Mouse (Mus musculus): ENCODE measurements around the gene Gltp. TPM values are rescaled to one million over a fixed set of nuclear protein-coding genes. Genes with fewer than 3 reads are reported as not detected.
A peak's percentile ranks its signal among the peaks of the same experiment; 100 is the strongest.

The Gltp gene
- polyA plus RNA-seq, 1 experiment from 2014 or later: 39.1 TPM

DNA sequence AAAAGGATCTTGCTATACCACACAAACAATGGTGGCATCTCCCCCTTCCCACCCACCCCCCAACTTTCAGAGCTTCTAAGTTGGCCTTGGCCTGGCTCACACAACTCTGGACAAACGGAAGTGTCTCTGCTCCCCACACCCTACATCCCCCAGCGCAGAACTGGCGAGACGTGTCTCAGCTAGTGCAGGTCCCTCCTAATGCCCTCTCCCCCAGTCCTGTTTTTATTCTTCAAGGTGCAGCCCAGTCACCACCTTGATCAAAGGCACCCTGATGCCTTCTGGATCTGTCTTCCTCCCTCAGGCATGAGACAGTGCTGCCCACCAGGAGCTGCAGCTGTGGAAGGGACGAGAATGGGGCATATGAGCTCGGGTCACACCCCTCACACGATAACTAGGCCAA is 34.5 kb downstream of the Gltp start:
- Histone ChIP-seq H3K4me3 (ENCODE audit: control insufficient read depth in 1 of 2, insufficient read depth in 1 of 2, low read depth in 1 of 2, low read length in 2 of 2) (no peak overlapping the region), H3K4me1 (ENCODE audit: control insufficient read depth in 2 of 2, insufficient read depth in 2 of 2, low read length in 2 of 2) (peaks cover 6 to 7% of the 10 kb centered on the region in 2 experiments; a peak in 3 of 4 replicates), H3K27ac (replicated peaks in 1 of 2; ENCODE audit: control insufficient read depth in 1 of 2, insufficient read depth in 1 of 2, low read depth in 2 of 2, low read length in 2 of 2) (no peak overlapping the region), H3K9me3 (ENCODE audit: control insufficient read depth, low read length) (no peaks in the 10 kb centered on the region), H3K9ac (ENCODE audit: low read length) (no peak overlapping the region), H3K27me3 (ENCODE audit: control insufficient read depth, insufficient read depth, low read length) (peaks cover 63% of the 10 kb centered on the region), H3K4me2 (ENCODE audit: low read length) (no peak overlapping the region), H3K36me3 (ENCODE audit: control insufficient read depth, insufficient read depth, low read length) (no peaks in the 10 kb centered on the region)
- ATAC-seq (ENCODE audit: insufficient number of reproducible peaks, insufficient read depth, low FRiP score, low read depth): no peak
- WGBS: 75% methylated on average over 7 of the region's 7 CpGs

DNA sequence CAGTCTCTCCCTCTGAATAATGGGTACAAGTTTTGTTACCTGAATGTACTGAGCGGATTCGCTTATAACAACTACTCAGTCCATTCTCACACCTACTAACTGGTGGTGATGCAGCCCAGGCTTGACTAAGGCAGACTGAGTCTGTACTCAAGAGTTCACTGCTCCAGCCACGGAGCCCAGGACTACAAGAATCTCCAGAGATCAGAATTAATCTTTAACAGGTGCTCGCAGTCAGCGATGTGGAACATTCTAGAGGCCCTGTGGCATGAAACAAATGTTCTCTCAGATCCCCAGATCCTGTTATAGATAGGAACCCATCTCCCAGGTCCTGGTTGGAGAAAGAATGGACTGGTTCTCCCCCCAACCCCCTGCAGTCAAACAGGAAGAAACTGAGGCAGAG is 35.1 kb downstream of the Gltp start:
- Histone ChIP-seq H3K4me1 (ENCODE audit: control insufficient read depth in 2 of 2, insufficient read depth in 2 of 2, low read length in 2 of 2) (peaks cover 7 to 9% of the 10 kb centered on the region in 2 experiments; a peak in 3 of 4 replicates), H3K9me3 (ENCODE audit: control insufficient read depth, low read length) (no peaks in the 10 kb centered on the region), H3K27ac (replicated peaks in 1 of 2; ENCODE audit: control insufficient read depth in 1 of 2, insufficient read depth in 1 of 2, low read depth in 2 of 2, low read length in 2 of 2) (no peak overlapping the region), H3K9ac (ENCODE audit: low read length) (no peak overlapping the region), H3K27me3 (ENCODE audit: control insufficient read depth, insufficient read depth, low read length) (peaks cover 68% of the 10 kb centered on the region), H3K36me3 (ENCODE audit: control insufficient read depth, insufficient read depth, low read length) (no peaks in the 10 kb centered on the region), H3K4me2 (ENCODE audit: low read length) (no peak overlapping the region), H3K4me3 (ENCODE audit: control insufficient read depth in 1 of 2, insufficient read depth in 1 of 2, low read depth in 1 of 2, low read length in 2 of 2) (no peak overlapping the region)
- ATAC-seq (ENCODE audit: insufficient number of reproducible peaks, insufficient read depth, low FRiP score, low read depth): no peak
- WGBS: 88% methylated on average over 5 of the region's 5 CpGs

GRCm38 (mm10) chr5:114653656-114654437 is 36.9 kb downstream of the Gltp start:
- Histone ChIP-seq H3K36me3 (ENCODE audit: control insufficient read depth, insufficient read depth, low read length) (no peaks in the 10 kb centered on the region), H3K9me3 (ENCODE audit: control insufficient read depth, low read length) (no peaks in the 10 kb centered on the region), H3K27me3 (ENCODE audit: control insufficient read depth, insufficient read depth, low read length) (peaks cover 72% of the 10 kb centered on the region), H3K4me1 (ENCODE audit: control insufficient read depth in 2 of 2, insufficient read depth in 2 of 2, low read length in 2 of 2) (peaks cover 7 to 9% of the 10 kb centered on the region in 2 experiments; a peak in 3 of 4 replicates), H3K4me2 (ENCODE audit: low read length) (no peak overlapping the region), H3K9ac (ENCODE audit: low read length) (no peak overlapping the region), H3K27ac (replicated peaks in 1 of 2; ENCODE audit: control insufficient read depth in 1 of 2, insufficient read depth in 1 of 2, low read depth in 2 of 2, low read length in 2 of 2) (no peak overlapping the region), H3K4me3 (ENCODE audit: control insufficient read depth in 1 of 2, insufficient read depth in 1 of 2, low read depth in 1 of 2, low read length in 2 of 2) (no peak overlapping the region)
- WGBS: 69% methylated on average over 11 of the region's 15 CpGs
- ATAC-seq (ENCODE audit: insufficient number of reproducible peaks, insufficient read depth, low FRiP score, low read depth): no peak

DNA sequence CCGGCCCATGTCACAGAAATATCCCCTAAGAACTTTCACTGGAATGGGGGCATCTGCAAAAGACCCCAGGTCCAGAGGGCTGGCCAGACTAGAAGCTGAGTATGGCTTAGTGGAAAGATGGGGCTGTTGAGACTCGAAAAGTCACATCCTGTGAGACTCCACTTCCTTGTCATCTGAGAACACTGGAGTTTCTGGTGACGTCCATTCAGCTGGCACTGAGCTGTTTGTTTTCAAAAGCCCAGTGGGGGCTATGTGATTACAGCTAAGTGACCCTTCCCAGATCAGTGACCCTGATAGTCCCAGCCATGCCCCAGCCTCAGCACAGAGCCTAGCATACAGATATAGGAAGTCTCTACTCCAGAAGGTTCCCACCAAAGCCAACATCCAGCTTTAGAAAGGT is 39.3 kb downstream of the Gltp start:
- 28% methylated on average over 3 of the region's 3 CpGs for WGBS
- Histone ChIP-seq H3K27ac (replicated peaks in 1 of 2; ENCODE audit: control insufficient read depth in 1 of 2, insufficient read depth in 1 of 2, low read depth in 2 of 2, low read length in 2 of 2) (no peak overlapping the region), H3K4me2 (ENCODE audit: low read length) (no peak overlapping the region), H3K36me3 (ENCODE audit: control insufficient read depth, insufficient read depth, low read length) (no peaks in the 10 kb centered on the region), H3K27me3 (ENCODE audit: control insufficient read depth, insufficient read depth, low read length) (peaks cover 60% of the 10 kb centered on the region), H3K4me1 (ENCODE audit: control insufficient read depth in 2 of 2, insufficient read depth in 2 of 2, low read length in 2 of 2) (peaks cover 10% of the 10 kb centered on the region in 2 experiments; a peak in 3 of 4 replicates), H3K9ac (ENCODE audit: low read length) (no peak overlapping the region), H3K9me3 (ENCODE audit: control insufficient read depth, low read length) (no peaks in the 10 kb centered on the region), H3K4me3 (ENCODE audit: control insufficient read depth in 1 of 2, insufficient read depth in 1 of 2, low read depth in 1 of 2, low read length in 2 of 2) (no peak overlapping the region)
- ATAC-seq (ENCODE audit: insufficient number of reproducible peaks, insufficient read depth, low FRiP score, low read depth): no peak

- Histone ChIP-seq H3K4me2 (ENCODE audit: low read length) (no peak overlapping the region), H3K36me3 (ENCODE audit: control insufficient read depth, insufficient read depth, low read length) (no peaks in the 10 kb centered on the region), H3K27me3 (ENCODE audit: control insufficient read depth, insufficient read depth, low read length) (peaks cover 60% of the 10 kb centered on the region), H3K9me3 (ENCODE audit: control insufficient read depth, low read length) (no peaks in the 10 kb centered on the region), H3K9ac (ENCODE audit: low read length) (no peak overlapping the region), H3K27ac (replicated peaks in 1 of 2; ENCODE audit: control insufficient read depth in 1 of 2, insufficient read depth in 1 of 2, low read depth in 2 of 2, low read length in 2 of 2) (no peak overlapping the region), H3K4me1 (ENCODE audit: control insufficient read depth in 2 of 2, insufficient read depth in 2 of 2, low read length in 2 of 2) (peaks cover 10% of the 10 kb centered on the region in 2 experiments; a peak in 3 of 4 replicates), H3K4me3 (ENCODE audit: control insufficient read depth in 1 of 2, insufficient read depth in 1 of 2, low read depth in 1 of 2, low read length in 2 of 2) (no peak overlapping the region)
- 31% methylated on average over 14 of the region's 14 CpGs for WGBS
- no peak for ATAC-seq (ENCODE audit: insufficient number of reproducible peaks, insufficient read depth, low FRiP score, low read depth)
These were observed 39.8 kb downstream of the Gltp start for GRCm38 (mm10) chr5:114651002-114651401.

DNA sequence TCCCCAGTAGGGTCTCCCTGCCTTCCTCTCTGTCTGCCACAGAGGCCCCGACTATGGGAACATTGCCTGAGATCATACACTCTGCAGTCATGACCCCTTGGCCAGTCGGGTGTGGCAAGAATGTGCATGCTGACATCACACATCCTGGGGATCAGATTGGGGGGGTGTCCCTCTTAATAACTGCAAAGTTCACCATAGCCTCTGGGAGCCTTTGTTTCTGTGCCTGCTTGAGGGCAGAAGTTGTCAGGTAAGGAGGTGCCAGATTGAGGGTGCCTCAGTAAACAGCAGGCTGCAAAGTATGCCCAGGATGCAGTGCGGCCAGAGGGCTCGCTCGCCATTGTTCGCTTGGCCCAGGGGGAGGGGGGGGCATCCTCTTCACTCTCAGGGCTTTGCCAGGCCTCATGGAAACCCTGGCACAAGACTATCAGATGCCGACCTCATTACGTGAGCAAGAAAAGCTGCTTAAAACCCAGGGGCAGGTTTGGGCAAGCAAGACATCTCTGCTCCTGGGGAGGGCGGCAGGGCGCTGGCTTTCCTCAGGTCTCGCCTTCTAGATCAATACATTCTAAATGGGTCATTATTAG is 42.0 kb downstream of the Gltp start:
- Histone ChIP-seq H3K27ac (replicated peaks in 1 of 2; ENCODE audit: control insufficient read depth in 1 of 2, insufficient read depth in 1 of 2, low read depth in 2 of 2, low read length in 2 of 2) (no peak overlapping the region), H3K4me3 (ENCODE audit: control insufficient read depth in 1 of 2, insufficient read depth in 1 of 2, low read depth in 1 of 2, low read length in 2 of 2) (no peak overlapping the region), H3K36me3 (ENCODE audit: control insufficient read depth, insufficient read depth, low read length) (no peaks in the 10 kb centered on the region), H3K4me2 (ENCODE audit: low read length) (no peak overlapping the region), H3K27me3 (ENCODE audit: control insufficient read depth, insufficient read depth, low read length) (peaks cover 63% of the 10 kb centered on the region), H3K4me1 (ENCODE audit: control insufficient read depth in 2 of 2, insufficient read depth in 2 of 2, low read length in 2 of 2) (peaks cover 10% of the 10 kb centered on the region in 2 experiments; a peak in 3 of 4 replicates), H3K9ac (ENCODE audit: low read length) (no peak overlapping the region), H3K9me3 (ENCODE audit: control insufficient read depth, low read length) (no peaks in the 10 kb centered on the region)
- 78% methylated on average over 11 of the region's 11 CpGs for WGBS
- ATAC-seq (ENCODE audit: insufficient number of reproducible peaks, insufficient read depth, low FRiP score, low read depth): no peak

DNA sequence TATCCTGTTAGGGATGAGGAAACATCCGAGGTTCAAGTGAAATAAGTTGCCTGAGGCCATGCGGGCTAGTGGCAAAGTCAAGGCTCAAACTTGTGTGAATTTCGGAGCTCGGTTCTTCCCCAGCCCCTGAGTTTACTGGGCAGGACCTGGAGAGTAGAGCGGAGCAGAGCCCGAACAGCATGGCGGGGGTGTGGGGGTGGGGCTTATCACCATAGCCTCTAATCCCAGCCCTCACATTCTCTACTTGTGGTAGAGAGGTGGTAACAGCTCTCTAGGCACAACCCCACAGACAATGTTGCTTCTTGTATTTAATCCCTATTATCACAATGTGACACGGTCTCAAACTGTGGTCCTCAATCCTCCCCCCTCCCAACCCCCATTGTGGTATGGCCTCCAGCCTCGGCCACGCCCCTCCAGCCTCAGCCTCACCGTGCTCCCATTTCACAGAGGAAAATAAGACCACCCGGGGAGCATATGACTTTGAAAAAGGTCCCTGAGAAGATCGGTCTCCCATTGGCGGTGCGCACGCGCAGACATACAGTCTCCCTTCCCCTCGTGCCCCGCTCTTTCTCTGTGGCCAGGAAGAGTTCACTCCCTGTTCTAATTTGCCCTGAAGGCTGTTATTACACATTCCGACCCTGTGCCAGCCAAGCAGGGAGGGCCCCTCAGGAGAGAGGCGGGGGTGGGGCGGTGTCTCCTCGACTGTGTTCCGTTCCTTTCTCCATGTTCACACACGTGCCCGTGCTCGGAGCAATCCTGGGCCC is 43.4 kb downstream of the Gltp start:
- 4% methylated on average over 27 of the region's 27 CpGs for WGBS
- Histone ChIP-seq H3K9me3 (ENCODE audit: control insufficient read depth, low read length) (no peaks in the 10 kb centered on the region), H3K9ac (ENCODE audit: low read length) (peak overlapping the region; percentile 47), H3K27ac (replicated peaks in 1 of 2; ENCODE audit: control insufficient read depth in 1 of 2, insufficient read depth in 1 of 2, low read depth in 2 of 2, low read length in 2 of 2) (no peak overlapping the region), H3K4me2 (ENCODE audit: low read length) (peak overlapping the region; percentile 67), H3K4me1 (ENCODE audit: control insufficient read depth in 2 of 2, insufficient read depth in 2 of 2, low read length in 2 of 2) (peaks cover 10% of the 10 kb centered on the region in 2 experiments; a peak in 3 of 4 replicates), H3K4me3 (ENCODE audit: control insufficient read depth in 1 of 2, insufficient read depth in 1 of 2, low read depth in 1 of 2, low read length in 2 of 2) (peak overlapping the region; percentile 29 to 32), H3K27me3 (ENCODE audit: control insufficient read depth, insufficient read depth, low read length) (peaks cover 54% of the 10 kb centered on the region), H3K36me3 (ENCODE audit: control insufficient read depth, insufficient read depth, low read length) (no peaks in the 10 kb centered on the region)
- no peak for ATAC-seq (ENCODE audit: insufficient number of reproducible peaks, insufficient read depth, low FRiP score, low read depth)

All from heart, embryonic 14.5 days (tissue).